Mouse (Mus musculus): ENCODE data around the gene Mipol1.
"Not testable (repeated sequence)": the region's sequence is repeated elsewhere in the genome, so short reads cannot be mapped to it uniquely, and the experiment has no call there.

Gene Mipol1

DNA sequence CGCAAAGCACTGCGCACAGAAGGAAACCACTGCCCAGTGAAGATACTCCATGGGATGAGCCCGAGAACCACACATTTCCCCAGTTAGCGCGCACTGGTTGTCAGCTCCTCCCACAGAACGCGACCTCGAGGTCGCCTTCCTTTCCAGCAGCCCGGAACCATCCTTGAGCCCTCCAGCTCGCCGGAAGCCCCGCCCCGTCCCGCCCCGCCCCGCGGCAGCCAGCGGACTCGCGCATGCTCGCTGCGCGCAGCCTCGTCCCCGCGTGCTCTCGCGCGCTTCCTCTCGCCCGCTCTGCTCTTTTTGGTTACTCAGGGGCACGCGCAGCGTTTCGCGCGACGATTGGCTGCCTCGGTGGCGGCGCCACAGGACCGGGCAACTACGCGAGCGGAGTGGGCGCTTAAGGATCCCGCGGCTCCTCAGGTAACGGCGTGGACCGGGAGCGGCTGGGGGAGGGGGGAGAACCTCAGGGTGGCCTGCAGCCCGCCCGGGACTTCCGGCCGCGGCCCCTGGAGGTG is at the start of gene Mipol1, which contains the start of gene Prps1l3:
Gene Mipol1 (plus strand): TSS at position 236 of the 515 bp plus-strand sequence.
Gene Prps1l3 (plus strand): TSS at position 221 of the 515 bp plus-strand sequence.
- peak; percentile 86 for DNase-seq (ENCODE audit: extremely low read depth, low read depth)

DNA sequence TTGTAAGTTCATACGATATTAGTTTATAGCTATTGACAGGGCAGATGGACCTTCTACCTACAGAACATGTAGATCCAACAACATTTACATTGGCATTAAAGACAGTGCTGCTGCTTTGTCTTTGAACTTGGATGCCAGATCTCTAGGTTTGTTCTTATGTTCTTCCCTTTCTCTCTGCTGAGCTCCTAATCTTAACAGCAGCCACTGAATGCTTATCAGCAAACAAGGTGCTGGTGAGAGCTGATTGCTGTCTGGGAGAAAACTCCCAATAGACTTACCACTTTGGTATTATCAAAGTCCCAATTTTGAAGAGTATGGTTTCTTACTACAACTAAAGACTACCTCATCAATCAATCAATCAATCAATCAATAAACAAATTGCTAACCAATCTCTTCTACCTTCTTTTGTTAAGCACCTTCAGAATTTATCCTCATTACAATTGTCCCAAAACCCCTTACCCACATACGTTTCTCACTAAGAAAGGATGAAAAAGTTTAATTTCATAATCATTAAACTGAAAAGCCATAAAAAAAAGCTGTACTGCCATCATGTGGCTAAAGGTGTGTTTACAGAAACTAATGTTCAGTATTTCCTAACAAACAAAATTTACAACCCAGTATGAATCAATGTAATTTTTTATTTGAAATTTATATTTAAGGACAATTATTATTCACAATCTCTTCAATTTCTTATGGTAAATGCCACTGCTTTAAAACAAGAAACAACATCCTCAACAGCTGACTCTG is 45.7 kb upstream of the Mipol1 start:
- DNase-seq (ENCODE audit: extremely low read depth, low read depth), result no peak

DNA sequence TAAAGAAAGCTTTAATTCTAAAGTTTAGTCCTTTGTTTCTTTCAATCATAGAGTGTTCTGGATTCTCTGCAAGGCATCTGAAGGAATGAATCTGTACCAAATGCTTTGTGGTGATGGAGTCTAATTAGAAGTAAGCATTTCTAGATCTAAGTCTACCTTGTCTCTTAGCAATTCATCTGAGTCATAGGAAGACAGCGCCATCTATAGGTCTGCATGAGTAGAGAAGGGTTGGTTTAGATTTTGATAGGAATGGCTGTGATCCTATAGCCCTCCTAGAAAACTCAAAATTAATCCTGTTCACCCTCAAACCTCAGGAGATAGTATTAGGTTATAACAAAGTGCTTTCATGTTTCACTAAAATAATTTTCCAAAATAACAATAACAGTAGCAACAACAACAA is 44.8 kb upstream of the Mipol1 start:
- no peak for DNase-seq (ENCODE audit: extremely low read depth, low read depth)

- DNase-seq (ENCODE audit: extremely low read depth, low read depth), result no peak
These were observed 44.1 kb upstream of the Mipol1 start for GRCm38 (mm10) chr12:57186126-57186525.

DNA sequence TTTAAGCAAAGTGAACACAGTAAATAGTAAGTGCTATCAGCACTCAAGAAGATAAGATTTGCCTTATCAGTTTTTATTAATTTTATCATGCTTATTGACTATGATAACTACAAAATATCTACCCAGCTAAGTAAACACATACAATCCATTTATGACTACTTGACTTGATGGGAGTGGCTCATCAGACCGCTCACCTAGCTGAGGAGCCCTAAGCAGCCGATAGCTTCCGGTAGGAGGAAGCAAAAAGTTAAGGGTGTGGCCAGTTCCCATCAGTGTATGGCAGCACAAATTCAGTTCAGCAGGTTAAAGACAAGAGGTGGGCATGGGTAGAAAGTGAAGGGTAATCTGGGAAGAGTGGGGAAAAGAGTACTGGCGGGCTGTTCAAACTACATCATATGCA is 43.2 kb upstream of the Mipol1 start:
- no peak for DNase-seq (ENCODE audit: extremely low read depth, low read depth)

- DNase-seq (ENCODE audit: extremely low read depth, low read depth), result peak; percentile 92
These were observed 35.6 kb upstream of the Mipol1 start for GRCm38 (mm10) chr12:57194609-57195008.

- no peak for DNase-seq (ENCODE audit: extremely low read depth, low read depth)
These were observed 34.0 kb upstream of the Mipol1 start for GRCm38 (mm10) chr12:57196286-57196607.

DNA sequence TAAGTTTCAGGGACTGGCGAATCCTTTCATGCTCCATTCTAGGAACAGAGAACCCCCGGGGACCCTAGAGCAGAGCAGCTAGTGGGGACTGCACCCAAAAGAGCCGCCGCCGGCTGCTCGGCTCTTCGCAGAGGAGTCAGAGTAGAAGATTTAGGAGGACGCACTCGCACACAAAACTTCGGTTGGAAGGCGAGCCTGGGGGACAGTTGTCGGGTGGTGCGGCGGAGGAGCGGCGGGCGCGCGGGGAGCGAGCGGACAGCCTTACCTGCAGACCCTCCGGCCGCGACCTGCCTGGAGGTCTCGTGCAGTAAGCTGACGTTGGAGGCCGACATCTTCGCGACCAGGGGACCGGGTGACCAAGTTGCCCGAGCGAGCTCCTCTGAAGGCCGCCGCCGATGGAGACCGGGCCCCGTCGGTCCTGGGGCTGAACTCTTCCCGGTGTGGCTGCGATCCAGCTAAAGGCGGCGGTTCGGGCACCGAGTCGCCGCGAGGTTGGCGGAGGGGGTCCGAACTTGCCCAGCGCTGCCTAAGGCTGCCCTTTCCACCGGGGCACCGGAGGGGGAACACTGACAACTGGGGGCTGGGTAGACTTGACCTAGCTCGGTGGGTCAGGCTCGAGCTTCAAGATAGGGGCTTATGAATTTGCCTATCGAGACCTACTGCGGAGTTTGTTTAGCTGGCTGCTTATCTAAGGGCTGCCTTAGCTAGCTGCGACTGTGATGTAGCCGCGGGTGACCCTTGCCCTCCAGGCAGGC is 33.4 kb upstream of the Mipol1 start:
- peak; percentile 65 for DNase-seq (ENCODE audit: extremely low read depth, low read depth)

- peak; percentile 87 for DNase-seq (ENCODE audit: extremely low read depth, low read depth)
These were observed 32.7 kb upstream of the Mipol1 start, which contains the start of gene Slc25a21 for GRCm38 (mm10) chr12:57197363-57198026. Gene Slc25a21 (minus strand): TSS chr12:57197472.

- no peak for DNase-seq (ENCODE audit: extremely low read depth, low read depth)
These were observed 32.0 kb upstream of the Mipol1 start for GRCm38 (mm10) chr12:57198269-57198668.

DNA sequence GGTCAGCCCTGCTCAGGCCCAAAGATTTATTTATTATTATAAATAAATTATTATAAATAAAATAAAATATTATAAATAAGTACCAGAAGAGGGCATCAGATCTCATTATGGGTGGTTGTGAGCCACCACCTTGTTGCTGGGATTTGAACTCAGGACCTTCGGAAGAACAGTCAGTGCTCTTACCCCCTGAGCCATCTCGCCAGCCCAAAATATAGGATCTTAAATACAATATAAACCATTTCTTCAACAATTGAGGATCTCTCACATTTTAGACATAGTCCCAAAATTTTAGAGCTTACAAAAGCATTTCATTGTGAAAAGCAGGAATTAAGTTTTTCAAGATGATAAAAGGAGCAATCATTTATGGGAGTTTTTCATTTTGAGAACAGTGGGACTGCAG is 30.8 kb upstream of the Mipol1 start:
- no peak for DNase-seq (ENCODE audit: extremely low read depth, low read depth)

DNA sequence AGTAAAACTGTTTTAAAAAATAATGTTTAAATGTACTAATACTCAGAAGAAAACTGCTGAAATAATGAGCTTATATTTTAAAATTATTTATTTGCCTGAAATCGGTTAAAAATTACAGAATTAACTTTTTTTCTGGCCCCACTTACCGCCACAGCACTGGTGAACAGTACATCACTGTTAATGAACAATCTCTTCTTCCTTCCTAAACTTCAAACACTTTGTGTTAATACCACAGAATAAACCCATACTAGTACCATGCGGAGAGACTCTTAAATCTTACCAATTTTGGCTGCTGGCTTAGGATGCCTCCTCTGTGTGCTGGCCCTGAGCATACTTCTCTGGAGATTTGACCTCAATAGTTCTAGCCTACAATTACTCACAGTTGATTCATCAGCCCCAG is 28.3 kb upstream of the Mipol1 start:
- DNase-seq (ENCODE audit: extremely low read depth, low read depth), result no peak

GRCm38 (mm10) chr12:57204276-57204851 is 25.9 kb upstream of the Mipol1 start:
- no peak for DNase-seq (ENCODE audit: extremely low read depth, low read depth)

DNA sequence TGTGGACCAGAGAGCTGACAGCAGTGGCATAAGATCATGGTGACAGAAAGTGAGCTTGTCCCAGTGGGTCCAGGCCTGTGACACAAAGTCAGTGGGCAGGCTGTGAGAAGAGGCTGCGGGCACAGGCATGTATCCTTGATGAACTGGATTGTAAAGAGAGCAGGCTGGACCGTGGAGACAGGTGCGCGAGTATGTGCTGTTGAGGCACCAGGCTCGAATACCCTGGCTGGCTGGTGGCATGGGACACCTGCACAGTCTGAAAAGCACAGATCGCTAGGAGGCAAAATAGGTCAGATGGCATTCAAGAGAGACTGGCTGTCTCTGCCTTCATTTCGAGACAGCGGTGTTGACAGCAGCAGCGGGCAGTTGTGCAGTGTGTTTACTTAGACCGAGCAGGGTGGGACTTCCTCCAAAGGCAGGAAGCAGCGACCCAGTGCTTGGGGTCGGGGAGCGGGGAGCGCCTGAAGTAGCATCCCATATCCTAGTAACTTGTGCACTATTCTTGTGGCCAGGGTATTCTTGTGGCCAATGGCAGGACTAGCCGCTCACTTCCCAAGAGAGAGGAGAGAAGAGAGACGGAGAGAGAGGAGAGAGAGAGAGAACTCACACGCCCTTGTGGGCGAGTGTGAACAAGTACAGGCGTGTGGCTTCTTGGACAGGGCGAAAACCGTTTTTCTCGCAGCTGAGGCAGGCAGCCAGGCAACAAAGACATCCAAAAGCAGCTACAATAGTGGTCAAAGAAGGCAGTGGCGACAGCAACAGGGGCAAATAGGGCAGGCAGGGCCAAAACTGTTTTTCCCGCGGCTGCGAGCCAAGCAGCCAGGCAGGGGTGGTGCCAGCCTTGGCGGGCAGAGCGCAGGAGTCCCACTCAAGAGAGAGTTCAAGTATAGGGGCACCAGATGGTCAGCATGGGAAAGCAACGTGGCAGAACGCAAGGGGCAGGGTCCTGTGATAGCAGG is 18.6 kb upstream of the Mipol1 start:
- no peak for DNase-seq (ENCODE audit: extremely low read depth, low read depth)

GRCm38 (mm10) chr12:57212463-57212862 is 17.8 kb upstream of the Mipol1 start:
- not testable (repeated sequence) for DNase-seq (ENCODE audit: extremely low read depth, low read depth)

- DNase-seq (ENCODE audit: extremely low read depth, low read depth), result no peak
These were observed 3.8 kb upstream of the Mipol1 start for GRCm38 (mm10) chr12:57226411-57226810.

DNA sequence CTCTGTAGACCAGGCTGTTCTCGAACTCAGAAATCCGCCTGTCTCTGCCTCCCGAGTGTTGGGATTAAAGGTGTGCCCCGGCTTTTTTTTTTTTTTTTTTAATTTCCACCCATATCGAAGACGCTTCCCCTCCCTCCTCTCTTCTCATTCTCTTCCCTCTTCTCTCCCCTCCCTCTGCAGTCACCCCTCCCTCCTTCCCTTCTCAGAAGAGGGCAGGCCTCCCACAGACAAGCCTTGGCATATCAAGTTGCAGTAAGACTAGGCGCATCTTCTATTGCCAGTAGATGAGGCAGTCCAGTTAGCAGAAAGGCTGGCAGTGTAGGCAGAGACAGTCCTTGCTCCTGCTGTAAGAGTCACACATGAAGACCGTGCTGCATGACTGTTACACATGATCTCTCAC is 2.5 kb upstream of the Mipol1 start:
- DNase-seq (ENCODE audit: extremely low read depth, low read depth), result no peak

DNA sequence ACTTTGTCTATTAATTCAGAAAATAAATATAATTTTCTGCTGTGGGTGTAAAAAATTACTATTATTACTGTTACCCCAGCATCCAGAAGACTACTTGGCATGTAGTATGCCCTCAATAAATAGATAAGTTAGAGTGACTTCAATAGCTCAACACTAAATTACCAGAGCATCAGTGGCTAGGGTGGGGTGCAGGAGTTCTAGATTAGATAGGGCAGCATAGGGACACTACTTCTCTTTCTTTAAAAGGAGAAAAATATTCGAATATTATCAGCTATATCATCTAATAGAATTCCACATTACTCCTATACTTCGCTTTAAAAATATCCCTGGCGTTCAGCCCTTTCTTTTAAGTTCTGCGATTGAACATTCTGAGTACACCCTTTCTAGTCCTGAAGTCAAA is 524 bp upstream of the Mipol1 start:
- DNase-seq (ENCODE audit: extremely low read depth, low read depth), result no peak

DNA sequence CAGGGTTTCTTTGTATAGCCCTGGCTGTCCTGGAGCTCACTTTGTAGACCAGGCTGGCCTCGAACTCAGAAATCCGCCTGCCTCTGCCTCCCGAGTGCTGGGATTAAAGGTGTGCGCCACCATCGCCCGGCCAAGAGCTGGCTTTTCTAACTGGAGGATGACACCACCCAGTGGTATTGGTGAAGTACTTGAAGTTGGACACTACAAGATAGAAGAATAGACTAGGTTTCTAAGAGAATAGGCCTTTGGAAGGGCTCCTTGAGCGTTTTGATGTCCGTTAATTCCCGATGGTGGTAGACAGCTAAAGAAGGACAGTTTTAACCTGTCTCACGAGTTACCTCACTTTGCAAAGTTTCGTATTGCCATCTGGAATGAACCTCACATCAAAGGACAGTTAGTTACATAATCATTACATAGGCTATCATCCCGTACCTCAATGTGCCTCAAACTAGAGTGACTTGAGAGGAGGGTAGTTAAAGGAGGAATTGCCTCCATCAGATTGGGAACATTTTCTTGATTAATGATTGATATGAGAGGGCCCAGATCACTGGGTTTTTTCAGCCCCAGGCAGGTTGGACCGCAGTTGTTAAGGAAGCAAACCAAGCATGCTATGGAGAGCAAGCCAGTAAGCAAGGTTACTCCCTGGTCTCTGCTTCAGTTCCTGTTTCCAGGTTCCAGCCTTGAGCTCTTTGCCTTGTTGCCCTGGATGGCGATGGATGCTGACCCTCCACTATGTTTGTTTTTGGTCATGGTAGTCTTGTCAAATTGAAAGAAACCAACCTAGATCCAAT is 1.1 kb downstream of the Mipol1 start:
- DNase-seq (ENCODE audit: extremely low read depth, low read depth), result peak; percentile 57

DNA sequence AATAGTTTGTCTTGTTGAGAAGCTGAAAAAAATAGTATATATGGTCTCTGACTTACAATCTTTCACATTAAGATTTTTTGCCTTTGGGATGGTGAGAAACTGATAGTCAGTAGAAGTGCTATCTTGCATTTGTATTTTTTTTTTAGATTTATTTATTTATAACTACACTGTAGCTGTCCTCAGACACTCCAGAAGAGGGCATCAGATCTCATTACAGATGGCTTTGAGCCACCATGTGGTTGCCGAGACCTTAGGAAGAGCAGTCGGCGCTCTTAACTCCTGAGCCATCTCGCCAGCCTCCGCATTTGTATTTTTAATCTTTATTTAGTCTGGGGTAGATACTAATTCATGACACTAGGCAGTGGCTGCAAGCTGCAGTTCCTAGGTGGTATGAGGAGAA is 3.2 kb downstream of the Mipol1 start:
- no peak for DNase-seq (ENCODE audit: extremely low read depth, low read depth)
